In genomic region chr5:88587211-88587934, GRCm38 (mm10) we compare ENCODE assay signal across 7 mouse cellular contexts. TPM values are rescaled to one million over a fixed set of nuclear protein-coding genes. Genes with fewer than 3 reads are reported as not detected.
A peak's percentile ranks its signal among the peaks of the same experiment; 100 is the strongest.
DNase-seq lines count a peak whose midpoint lies in the region; ATAC-seq and TF ChIP-seq lines count a peak whose summit lies in the region.

No protein-coding gene starts in this region.

- H3K27me3 ChIP-seq in heart, embryonic 13.5 days (replicated peaks): no peaks in the 10 kb centered on the region
- no peaks in the 10 kb centered on the region for H3K27me3 ChIP-seq in kidney, postnatal 0 days (ENCODE audit: insufficient read depth, low read length)

- peak overlapping the region; percentile 88 for H3K27ac ChIP-seq in heart, embryonic 13.5 days (replicated peaks)
- H3K27ac ChIP-seq in kidney, postnatal 0 days: peak overlapping the region; percentile 86

- ATAC-seq in heart, embryonic 13.5 days (ENCODE audit: extremely low read depth, insufficient number of reproducible peaks, low FRiP score, low TSS enrichment): peak; percentile 64; the same call in 1 of the 2 replicates
- peak; percentile 93 for ATAC-seq in kidney, postnatal 0 days (replicated peaks; ENCODE audit: low FRiP score, low read depth)
- peak; percentile 79 for ATAC-seq in megakaryocyte progenitor cell, adult 5-6 weeks (replicated peaks; ENCODE audit: poor library complexity)
- no peak for ATAC-seq in monocyte, adult 5-6 weeks (replicated peaks; ENCODE audit: insufficient number of reproducible peaks, low FRiP score, low TSS enrichment, poor library complexity, severe bottlenecking)

- H3K4me2 ChIP-seq in heart, embryonic 13.5 days: peak overlapping the region; percentile 56
- H3K4me2 ChIP-seq in kidney, postnatal 0 days (ENCODE audit: low read length): peak overlapping the region; percentile 41

- no peaks in the 10 kb centered on the region for H3K36me3 ChIP-seq in heart, embryonic 13.5 days
- H3K36me3 ChIP-seq in kidney, postnatal 0 days (ENCODE audit: insufficient read depth, low read length): no peaks in the 10 kb centered on the region

- WGBS in heart, embryonic 13.5 days: 25% methylated on average over 13 of the region's 13 CpGs
- WGBS in kidney, postnatal 0 days: 28% methylated on average over 13 of the region's 13 CpGs

- peak overlapping the region; percentile 65 for H3K9ac ChIP-seq in heart, embryonic 13.5 days
- no peak overlapping the region for H3K9ac ChIP-seq in kidney, postnatal 0 days (ENCODE audit: low read depth, low read length)

- H3K9me3 ChIP-seq in heart, embryonic 13.5 days: no peaks in the 10 kb centered on the region
- no peaks in the 10 kb centered on the region for H3K9me3 ChIP-seq in kidney, postnatal 0 days (replicated peaks; ENCODE audit: low read length)

- peaks cover 41% of the 10 kb centered on the region for H3K4me1 ChIP-seq in heart, embryonic 13.5 days
- peaks cover 18% of the 10 kb centered on the region for H3K4me1 ChIP-seq in kidney, postnatal 0 days (replicated peaks; ENCODE audit: insufficient read depth, low read length)

- DNase-seq in adrenal gland, adult 2 months: peak; percentile 76
- peak; percentile 22 to 28 for DNase-seq in cerebellum, postnatal 36 days
- peak; percentile 81 for DNase-seq in kidney, postnatal 0 days (ENCODE audit: low spot score)
- DNase-seq in left cerebral cortex, adult 18-20 months (ENCODE audit: low spot score in 2 of 2): no peak

- TF ChIP-seq CTCF in kidney, postnatal 0 days (IDR thresholded peaks at IDR 0.05; ENCODE audit: low read depth): peak; percentile 45

- peak overlapping the region; percentile 13; the same call in 1 of the 2 replicates for H3K4me3 ChIP-seq in heart, embryonic 13.5 days
- no peak overlapping the region for H3K4me3 ChIP-seq in kidney, postnatal 0 days (replicated peaks; ENCODE audit: low read depth, low read length)

RNA-seq across cellular contexts. Expression of gene Rufy3, which starts 22.5 kb away (rescaled TPM):
- total RNA-seq in adrenal gland, adult 2 months (2021): 10 to 100 TPM; 26.3 to 29.6 TPM
- 8.3 and 10.2 TPM in 2 replicates for polyA plus RNA-seq in adrenal gland, adult 2 months (2012; rRNA removed)
- 8.5 and 9.2 TPM in 2 replicates for polyA plus RNA-seq in heart, embryonic 13.5 days (2015; fragmentation: Nextera tagmentation; extraction: Ambion mirVana)
- 17.9 and 18.8 TPM in 2 replicates for polyA plus RNA-seq in kidney, postnatal 0 days (2015; fragmentation: Nextera tagmentation; extraction: Ambion mirVana)
- total RNA-seq in megakaryocyte progenitor cell, adult 5-6 weeks (2015): 6.8 and 7.1 TPM in 2 replicates
- total RNA-seq in megakaryocyte progenitor cell, adult 5-6 weeks (2017): 13.0 and 18.7 TPM in 2 replicates
- 27.2 to 35.3 TPM (median 32.9 TPM) in 3 replicates for total RNA-seq in monocyte, adult 5-6 weeks (2017)
- total RNA-seq in left cerebral cortex, adult 18-20 months (2021): 100 to 1,000 TPM; 181 TPM

RNA-seq across cellular contexts. Expression of gene Utp3, which starts 33.1 kb away (rescaled TPM):
- total RNA-seq in adrenal gland, adult 2 months (2021): 10 to 100 TPM; 31.7 to 40.4 TPM
- 4.0 and 6.9 TPM in 2 replicates for polyA plus RNA-seq in adrenal gland, adult 2 months (2012; rRNA removed)
- polyA plus RNA-seq in heart, embryonic 13.5 days (2015; fragmentation: Nextera tagmentation; extraction: Ambion mirVana): 44.0 and 49.1 TPM in 2 replicates
- polyA plus RNA-seq in kidney, postnatal 0 days (2015; fragmentation: Nextera tagmentation; extraction: Ambion mirVana): 53.4 and 58.9 TPM in 2 replicates
- 87.9 and 92.8 TPM in 2 replicates for total RNA-seq in megakaryocyte progenitor cell, adult 5-6 weeks (2015)
- total RNA-seq in megakaryocyte progenitor cell, adult 5-6 weeks (2017): 55.1 and 71.4 TPM in 2 replicates
- 68.4 to 86.2 TPM (median 73.0 TPM) in 3 replicates for total RNA-seq in monocyte, adult 5-6 weeks (2017)
- 10 to 100 TPM; 29.4 to 29.8 TPM for total RNA-seq in left cerebral cortex, adult 18-20 months (2021)

RNA-seq across cellular contexts. Expression of gene Jchain, which starts 59.7 kb away (rescaled TPM):
- under 1 TPM; 0.20 to 0.41 TPM for total RNA-seq in adrenal gland, adult 2 months (2021)
- polyA plus RNA-seq in adrenal gland, adult 2 months (2012; rRNA removed): 0.23 and 0.43 TPM in 2 replicates
- polyA plus RNA-seq in heart, embryonic 13.5 days (2015; fragmentation: Nextera tagmentation; extraction: Ambion mirVana): 0.29 and 0.32 TPM in 2 replicates
- 0.13 and 0.19 TPM in 2 replicates for polyA plus RNA-seq in kidney, postnatal 0 days (2015; fragmentation: Nextera tagmentation; extraction: Ambion mirVana)
- 1.5 and 2.3 TPM in 2 replicates for total RNA-seq in megakaryocyte progenitor cell, adult 5-6 weeks (2015)
- 0.84 and 3.3 TPM in 2 replicates for total RNA-seq in megakaryocyte progenitor cell, adult 5-6 weeks (2017)
- total RNA-seq in monocyte, adult 5-6 weeks (2017): 227 to 282 TPM (median 255 TPM) in 3 replicates
- total RNA-seq in left cerebral cortex, adult 18-20 months (2021): under 1 TPM; 0.51 to 0.87 TPM

Comparison
In these comparisons a context has a peak if more than half of its experiments do, and no peak if none do; other contexts are left out.
1. DNase-seq: peak in adrenal gland, adult 2 months (single experiment), cerebellum, postnatal 36 days (2 of 2) and kidney, postnatal 0 days (single experiment); none in left cerebral cortex, adult 18-20 months (0 of 2).
2. RNA of gene Jchain, which starts 59.7 kb away (total RNA-seq): 227 to 282 TPM in monocyte, adult 5-6 weeks; 0.84 to 3.3 TPM in megakaryocyte progenitor cell, adult 5-6 weeks, 0.51 to 0.87 TPM in left cerebral cortex, adult 18-20 months and 0.20 to 0.41 TPM in adrenal gland, adult 2 months; every median in the first group is over 10 times any median in the second.